Mouse (Mus musculus): ENCODE measurements at regions not wholly inside any gene's neighbourhood (a gene's known extent, or its start where the extent isn't known, plus 50 kb on each side); places are given as distances from the start of the nearest gene placed in this dataset.
A peak's percentile ranks its signal among the peaks of the same experiment; 100 is the strongest.

DNA sequence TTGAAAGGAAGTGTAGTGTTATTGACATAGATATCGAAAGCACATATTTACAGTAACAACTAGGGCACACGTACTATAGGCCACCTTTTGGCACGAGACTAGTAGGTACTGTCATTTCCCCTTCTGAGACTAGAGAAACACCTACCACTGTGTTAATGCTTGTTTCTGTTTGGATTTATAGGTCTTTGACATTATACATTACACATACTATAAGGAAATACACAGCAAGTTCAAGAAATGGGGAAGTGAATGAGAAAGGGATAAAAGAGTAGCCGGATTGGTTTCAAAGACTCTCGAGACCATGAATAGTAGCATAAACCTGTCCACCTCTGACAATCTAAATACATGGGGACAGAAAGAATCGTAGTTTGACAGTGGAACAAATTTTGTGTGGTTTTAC lies 900.3 kb upstream of the Pot1a start:
- Histone ChIP-seq H3K36me3 (ENCODE audit: control insufficient read depth, insufficient read depth, low read length, poor library complexity, severe bottlenecking) (no peaks in the 10 kb centered on the region), H3K27me3 (ENCODE audit: control insufficient read depth, insufficient read depth, low read length, poor library complexity, severe bottlenecking) (no peaks in the 10 kb centered on the region)
- DNase-seq (ENCODE audit: low read depth, low spot score): peak; percentile 8

DNA sequence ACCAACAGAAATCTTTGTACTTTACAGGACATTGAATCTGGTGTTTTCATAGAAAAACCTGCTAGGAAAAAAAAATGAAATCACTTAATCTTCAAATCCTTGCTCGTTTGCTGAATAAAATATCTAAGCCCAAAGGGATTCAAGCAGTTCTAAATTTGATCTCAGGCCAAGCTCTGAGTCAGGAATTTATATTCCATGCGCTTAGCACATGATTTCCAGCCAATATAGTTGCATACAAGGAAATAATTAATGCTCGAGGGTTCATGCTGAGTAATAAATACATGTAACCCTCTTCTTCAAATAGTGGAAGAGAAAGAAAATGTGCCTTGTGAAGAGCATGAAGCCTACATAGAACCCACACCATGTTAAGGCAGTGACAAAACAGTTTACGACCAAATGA lies 899.8 kb upstream of the Pot1a start:
- Histone ChIP-seq H3K27me3 (ENCODE audit: control insufficient read depth, insufficient read depth, low read length, poor library complexity, severe bottlenecking) (no peaks in the 10 kb centered on the region), H3K36me3 (ENCODE audit: control insufficient read depth, insufficient read depth, low read length, poor library complexity, severe bottlenecking) (no peaks in the 10 kb centered on the region)
- DNase-seq (ENCODE audit: low read depth, low spot score): no peak

DNA sequence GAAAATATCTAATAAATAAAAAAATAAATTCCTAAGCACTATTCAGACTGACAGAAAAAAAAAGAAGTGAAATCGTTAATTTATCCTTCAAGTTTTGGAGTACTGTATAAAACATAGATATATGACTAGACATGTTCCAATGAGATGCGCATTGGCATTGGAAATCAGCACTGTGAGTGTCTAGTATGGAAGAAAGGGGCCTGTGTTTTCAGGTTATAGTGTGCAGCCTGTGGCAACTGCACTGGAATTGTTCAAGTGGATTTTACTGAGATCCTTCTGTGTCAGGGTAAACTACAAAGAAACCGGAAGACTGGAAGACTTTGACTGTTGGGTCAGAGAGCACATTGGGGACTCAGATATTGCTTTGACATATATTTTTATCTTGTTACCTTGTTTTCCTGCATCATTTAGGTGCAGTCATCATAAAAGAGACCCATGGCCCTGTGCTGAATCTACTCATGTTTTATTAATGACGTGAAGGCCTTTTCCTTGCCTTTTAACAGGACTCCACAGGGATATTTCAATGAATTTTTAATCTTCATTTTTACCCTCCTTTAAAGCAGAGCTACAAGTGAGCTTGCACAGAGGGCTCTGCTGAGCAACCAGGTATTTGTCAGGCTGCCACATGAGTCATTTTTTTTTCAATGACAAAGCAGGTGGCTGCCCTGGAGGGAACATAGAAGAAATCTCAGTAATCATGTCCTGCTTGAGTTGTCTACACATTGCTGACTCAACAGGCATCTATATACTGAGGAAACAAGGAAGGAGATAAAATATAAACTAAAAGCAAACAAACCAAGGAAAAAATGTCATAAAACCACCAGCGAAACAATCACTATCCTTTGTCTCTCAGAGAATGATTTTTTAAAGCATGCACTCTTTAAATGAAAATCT lies 899.2 kb upstream of the Pot1a start:
- DNase-seq (ENCODE audit: low read depth, low spot score): no peak
- H3K27me3 ChIP-seq (ENCODE audit: control insufficient read depth, insufficient read depth, low read length, poor library complexity, severe bottlenecking): no peaks in the 10 kb centered on the region

More for the DNA sequence above, 899.2 kb upstream of the Pot1a start:
- no peaks in the 10 kb centered on the region for H3K36me3 ChIP-seq (ENCODE audit: control insufficient read depth, insufficient read depth, low read length, poor library complexity, severe bottlenecking)

Data from splenic B cell, adult 2 months (primary cell).